In genomic region chr17:32673976-32674375, GRCm38 (mm10) we compare ENCODE assay signal across 44 mouse cellular contexts. TPM values are rescaled to one million over a fixed set of nuclear protein-coding genes. Genes with fewer than 3 reads are reported as not detected.
DNase-seq lines count a peak whose midpoint lies in the region; ATAC-seq and TF ChIP-seq lines count a peak whose summit lies in the region.
"Had no signal": no experiment of that assay in that cellular context is flagged by ENCODE, and none has a peak within 500 bp of the region (broad histone marks: within the 10 kb centered on the region; RNA-seq: fewer than 3 reads in every experiment).

No protein-coding gene starts in this region.

- H3K4me1 ChIP-seq in kidney, postnatal 0 days (replicated peaks; ENCODE audit: insufficient read depth, low read length), result no peaks in the 10 kb centered on the region
- H3K4me1 ChIP-seq in MEL (ENCODE audit: control insufficient read depth in 1 of 2, insufficient read depth in 2 of 2, low read length in 2 of 2), result no peaks in the 10 kb centered on the region
- no peaks in the 10 kb centered on the region for H3K4me1 ChIP-seq in embryonic facial prominence, embryonic 10.5 days
- H3K4me1 ChIP-seq: embryonic facial prominence, embryonic 13.5 days; limb, embryonic 15.5 days; stomach, embryonic 15.5 days had no signal

- H3K4me3 ChIP-seq in kidney, postnatal 0 days (replicated peaks; ENCODE audit: low read depth, low read length), result no peak overlapping the region
- no peak overlapping the region for H3K4me3 ChIP-seq in MEL (ENCODE audit: control insufficient read depth in 1 of 2, insufficient read depth in 1 of 2, low read depth in 2 of 2, low read length in 2 of 2)
- no peak overlapping the region for H3K4me3 ChIP-seq in embryonic facial prominence, embryonic 10.5 days
- H3K4me3 ChIP-seq: embryonic facial prominence, embryonic 13.5 days; erythroblast, embryonic 14.5 days; gastrocnemius, adult 2 months; heart, adult 2 months; hindbrain, embryonic 10.5 days; limb, embryonic 15.5 days; stomach, embryonic 15.5 days had no signal

- H3K9ac ChIP-seq in kidney, postnatal 0 days (ENCODE audit: low read depth, low read length), result no peak overlapping the region
- no peak overlapping the region for H3K9ac ChIP-seq in MEL (ENCODE audit: control insufficient read depth, low read depth, low read length, poor library complexity, severe bottlenecking)
- H3K9ac ChIP-seq: embryonic facial prominence, embryonic 13.5 days; limb, embryonic 15.5 days; liver, embryonic 14.5 days; stomach, embryonic 15.5 days had no signal

- no peaks in the 10 kb centered on the region for H3K27me3 ChIP-seq in kidney, postnatal 0 days (ENCODE audit: insufficient read depth, low read length)
- H3K27me3 ChIP-seq in MEL (ENCODE audit: control insufficient read depth in 1 of 2, insufficient read depth in 2 of 2, low read length in 2 of 2), result peaks cover 0 to 3% of the 10 kb centered on the region in 2 experiments; a peak in 1 of 4 replicates
- no peaks in the 10 kb centered on the region for H3K27me3 ChIP-seq in embryonic facial prominence, embryonic 10.5 days (replicated peaks; ENCODE audit: low read depth, poor library complexity, severe bottlenecking)
- H3K27me3 ChIP-seq: embryonic facial prominence, embryonic 13.5 days; stomach, embryonic 15.5 days had no signal

- no peaks in the 10 kb centered on the region for H3K79me2 ChIP-seq in MEL (ENCODE audit: control insufficient read depth, insufficient read depth, low read length, poor library complexity)

- 59% methylated on average over 7 of the region's 7 CpGs for WGBS in kidney, postnatal 0 days
- 65% methylated on average over 7 of the region's 7 CpGs for WGBS in embryonic facial prominence, embryonic 10.5 days

- no peak for TF ChIP-seq RAD21 in MEL (IDR thresholded peaks at IDR 0.05; ENCODE audit: low read depth, low read length)

- ATAC-seq in kidney, postnatal 0 days (replicated peaks; ENCODE audit: low FRiP score, low read depth), result no peak
- ATAC-seq: activated CD4-positive, CD25-positive, alpha-beta regulatory T cell, adult 4 months; forebrain, embryonic 16.5 days; hindbrain, embryonic 16.5 days; Patski had no signal

- no peaks in the 10 kb centered on the region for H3K9me3 ChIP-seq in kidney, postnatal 0 days (replicated peaks; ENCODE audit: low read length)
- no peaks in the 10 kb centered on the region for H3K9me3 ChIP-seq in MEL (replicated peaks; ENCODE audit: insufficient read depth, low read length)
- H3K9me3 ChIP-seq in embryonic facial prominence, embryonic 10.5 days, result no peaks in the 10 kb centered on the region
- H3K9me3 ChIP-seq: embryonic facial prominence, embryonic 13.5 days; hindbrain, embryonic 10.5 days; limb, embryonic 15.5 days; stomach, embryonic 15.5 days had no signal

- H3K36me3 ChIP-seq in kidney, postnatal 0 days (ENCODE audit: insufficient read depth, low read length), result no peaks in the 10 kb centered on the region
- H3K36me3 ChIP-seq in MEL (ENCODE audit: control insufficient read depth in 1 of 2, insufficient read depth in 2 of 2, low read length in 2 of 2), result no peaks in the 10 kb centered on the region
- no peaks in the 10 kb centered on the region for H3K36me3 ChIP-seq in embryonic facial prominence, embryonic 10.5 days (replicated peaks)
- H3K36me3 ChIP-seq: embryonic facial prominence, embryonic 13.5 days; hindbrain, embryonic 10.5 days; limb, embryonic 15.5 days; stomach, embryonic 15.5 days had no signal

- H3K27ac ChIP-seq in kidney, postnatal 0 days, result no peak overlapping the region
- no peak overlapping the region for H3K27ac ChIP-seq in MEL (ENCODE audit: control insufficient read depth, low read depth, low read length)
- no peak overlapping the region for H3K27ac ChIP-seq in embryonic facial prominence, embryonic 10.5 days (replicated peaks)
- H3K27ac ChIP-seq: embryonic facial prominence, embryonic 13.5 days; gastrocnemius, adult 2 months; heart, adult 2 months; hindbrain, embryonic 10.5 days; limb, embryonic 15.5 days; liver, embryonic 14.5 days; stomach, embryonic 15.5 days had no signal

- no peak for TF ChIP-seq CTCF in kidney, postnatal 0 days (IDR thresholded peaks at IDR 0.05; ENCODE audit: low read depth)
- TF ChIP-seq CTCF in MEL (IDR thresholded peaks at IDR 0.05 in 2 of 3, conservative IDR thresholded peaks at IDR 0.05 in 1 of 3; ENCODE audit: control insufficient read depth in 1 of 3, insufficient read depth in 1 of 3, low read depth in 2 of 3, low read length in 3 of 3, poor library complexity in 1 of 3, severe bottlenecking in 1 of 3), result no peak

- TF ChIP-seq POLR2A in MEL (IDR thresholded peaks at IDR 0.05; ENCODE audit: control insufficient read depth in 1 of 2, insufficient read depth in 1 of 2, low read depth in 1 of 2, low read length in 2 of 2, poor library complexity in 1 of 2), result no peak

- peak; percentile 1 for DNase-seq in kidney, postnatal 0 days (ENCODE audit: low spot score)
- DNase-seq in kidney, postnatal 25 days, result no peak
- DNase-seq in 3T3-L1 (ENCODE audit: low read depth, low spot score) (peak; percentile 27), MEL (ENCODE audit: low read depth, low spot score) (peak; percentile 7)
- peak; percentile 17 for DNase-seq in embryonic facial prominence, embryonic 10.5 days (ENCODE audit: low spot score)
- DNase-seq in cerebellum, adult 9-11 months, result no peak
- no peak for DNase-seq in right cerebral cortex, adult 18-20 months
- no peak for DNase-seq in cerebellum, adult 8-10 months
- DNase-seq: adrenal gland, adult 8-10 months; cerebellum, adult 2 months; gastrocnemius, adult 2 months; gastrocnemius, postnatal 36 days; heart, adult 2 months; heart, postnatal 14 days; kidney, adult 8-10 months; kidney, postnatal 14 days; lung, adult 2 months; lung, postnatal 14 days; retina, postnatal 1 day; right cerebral cortex, postnatal 25 days had no signal

- TF ChIP-seq EP300 in MEL (IDR thresholded peaks at IDR 0.05; ENCODE audit: low read depth in 1 of 2, low read length in 2 of 2), result no peak

- no peak overlapping the region for H3K4me2 ChIP-seq in kidney, postnatal 0 days (ENCODE audit: low read length)
- H3K4me2 ChIP-seq: embryonic facial prominence, embryonic 13.5 days; limb, embryonic 15.5 days; midbrain, embryonic 11.5 days; stomach, embryonic 15.5 days had no signal

TF ChIP-seq in MEL, 35 proteins besides CTCF, POLR2A, EP300 and RAD21:
- TF ChIP-seq CHD1 (IDR thresholded peaks at IDR 0.05; ENCODE audit: low read depth, low read length) (no peak), ETS1 (IDR thresholded peaks at IDR 0.05; ENCODE audit: low read depth, low read length) (no peak), USF2 (IDR thresholded peaks at IDR 0.05; ENCODE audit: borderline replicate concordance in 1 of 2, insufficient read depth in 1 of 2, low read depth in 1 of 2, low read length in 2 of 2) (no peak), UBTF (IDR thresholded peaks at IDR 0.05; ENCODE audit: borderline replicate concordance, insufficient read depth, low read depth, low read length) (no peak), TBP (IDR thresholded peaks at IDR 0.05; ENCODE audit: low read depth, low read length) (no peak), RCOR1 (IDR thresholded peaks at IDR 0.05; ENCODE audit: low read depth, low read length) (no peak), HCFC1 (IDR thresholded peaks at IDR 0.05; ENCODE audit: low read depth, low read length) (no peak), BHLHE40 (IDR thresholded peaks at IDR 0.05; ENCODE audit: borderline replicate concordance, low read depth, low read length) (no peak), ZKSCAN1 (IDR thresholded peaks at IDR 0.05; ENCODE audit: low read depth, low read length) (no peak), MYB (IDR thresholded peaks at IDR 0.05; ENCODE audit: low read depth, low read length) (no peak), TAL1 (IDR thresholded peaks at IDR 0.05; ENCODE audit: low read length) (no peak), ELF1 (IDR thresholded peaks at IDR 0.05; ENCODE audit: low read depth, low read length) (no peak), POLR2AphosphoS5 (IDR thresholded peaks at IDR 0.05; ENCODE audit: borderline replicate concordance, low read depth, low read length) (no peak), MXI1 (IDR thresholded peaks at IDR 0.05; ENCODE audit: low read depth, low read length) (no peak), USF1 (IDR thresholded peaks at IDR 0.05; ENCODE audit: low read depth, low read length) (no peak), NRF1 (IDR thresholded peaks at IDR 0.05; ENCODE audit: insufficient read depth, low read depth, low read length, poor library complexity, severe bottlenecking) (no peak), CHD2 (IDR thresholded peaks at IDR 0.05; ENCODE audit: low read length) (no peak), SMC3 (IDR thresholded peaks at IDR 0.05; ENCODE audit: low read depth, low read length) (no peak)
TF ChIP-seq in MEL: peak in this region for 0.

RNA-seq across cellular contexts. Expression of gene Cyp4f15, which starts 11.5 kb away (rescaled TPM):
- 0.39 and 0.47 TPM in 2 replicates for polyA plus RNA-seq in kidney, postnatal 0 days (2015; fragmentation: Nextera tagmentation; extraction: Ambion mirVana)
- not detected in 2 replicates for total RNA-seq in MEL (2012; rRNA removed)
- not detected for polyA plus RNA-seq in MEL (2012; ENCODE audit: insufficient read depth in 1 of 2, insufficient read length in 2 of 2, low read depth in 1 of 2, low replicate concordance in 2 of 2, missing spikeins in 1 of 2)
- polyA plus RNA-seq in embryonic facial prominence, embryonic 10.5 days (2016; fragmentation: Nextera tagmentation; extraction: Ambion mirVana), result 0.49 and 1.4 TPM in 2 replicates
- total RNA-seq: CH12.LX; gastrocnemius, adult 2 months; gastrocnemius, postnatal 36 days; heart, adult 2 months; heart, postnatal 14 days; megakaryocyte progenitor cell, adult 5-6 weeks had no signal
- polyA plus RNA-seq: activated CD4-positive, CD25-positive, alpha-beta regulatory T cell, adult 4 months; C2C12; erythroblast, embryonic 14.5 days; heart, embryonic 14.5 days; Patski had no signal

RNA-seq across cellular contexts. Expression of gene Cyp4f40, which starts 15.3 kb away (rescaled TPM):
- polyA plus RNA-seq in kidney, postnatal 0 days (2015; fragmentation: Nextera tagmentation; extraction: Ambion mirVana), result 0.05 TPM in 1 of 2 replicates, not detected in the other
- not detected in 2 replicates for total RNA-seq in MEL (2012; rRNA removed)
- polyA plus RNA-seq in MEL (2012; ENCODE audit: insufficient read depth in 1 of 2, insufficient read length in 2 of 2, low read depth in 1 of 2, low replicate concordance in 2 of 2, missing spikeins in 1 of 2), result not detected
- polyA plus RNA-seq in embryonic facial prominence, embryonic 10.5 days (2016; fragmentation: Nextera tagmentation; extraction: Ambion mirVana), result not detected in 2 replicates
- total RNA-seq: adrenal gland, postnatal 4 days; gastrocnemius, adult 2 months; gastrocnemius, postnatal 36 days; heart, adult 2 months; heart, postnatal 14 days; layer of hippocampus, adult 8-10 months; layer of hippocampus, postnatal 25 days; left cerebral cortex, adult 8-10 months; left cerebral cortex, postnatal 36 days; megakaryocyte progenitor cell, adult 5-6 weeks; midbrain, postnatal 0 days had no signal
- polyA plus RNA-seq: activated CD4-positive, CD25-positive, alpha-beta regulatory T cell, adult 4 months; cerebellum, adult 2 months; embryonic facial prominence, embryonic 13.5 days; erythroblast, embryonic 14.5 days; forebrain, embryonic 11.5 days; forebrain, embryonic 16.5 days; heart, adult 2 months; heart, embryonic 14.5 days; hindbrain, embryonic 10.5 days; hindbrain, embryonic 16.5 days; limb, embryonic 15.5 days; liver, embryonic 14.5 days; midbrain, embryonic 11.5 days; neural tube, embryonic 14.5 days; Patski had no signal

RNA-seq across cellular contexts. Expression of gene Cyp4f37, which starts 52.9 kb away (rescaled TPM):
- polyA plus RNA-seq in kidney, postnatal 0 days (2015; fragmentation: Nextera tagmentation; extraction: Ambion mirVana), result not detected in 2 replicates
- not detected in 2 replicates for total RNA-seq in MEL (2012; rRNA removed)
- not detected for polyA plus RNA-seq in MEL (2012; ENCODE audit: insufficient read depth in 1 of 2, insufficient read length in 2 of 2, low read depth in 1 of 2, low replicate concordance in 2 of 2, missing spikeins in 1 of 2)
- not detected in 2 replicates for polyA plus RNA-seq in embryonic facial prominence, embryonic 10.5 days (2016; fragmentation: Nextera tagmentation; extraction: Ambion mirVana)
- total RNA-seq: adrenal gland, adult 8-10 months; adrenal gland, postnatal 4 days; gastrocnemius, adult 2 months; gastrocnemius, postnatal 36 days; heart, adult 2 months; heart, postnatal 14 days; layer of hippocampus, adult 8-10 months; layer of hippocampus, postnatal 25 days; left cerebral cortex, adult 8-10 months; left cerebral cortex, postnatal 36 days; megakaryocyte progenitor cell, adult 5-6 weeks; midbrain, postnatal 0 days had no signal
- polyA plus RNA-seq: activated CD4-positive, CD25-positive, alpha-beta regulatory T cell, adult 4 months; C2C12; cerebellum, adult 2 months; embryonic facial prominence, embryonic 13.5 days; erythroblast, embryonic 14.5 days; forebrain, embryonic 11.5 days; forebrain, embryonic 16.5 days; heart, adult 2 months; heart, embryonic 14.5 days; hindbrain, embryonic 10.5 days; hindbrain, embryonic 16.5 days; intestine, embryonic 14.5 days; limb, embryonic 15.5 days; liver, embryonic 14.5 days; midbrain, embryonic 11.5 days; midbrain, postnatal 0 days; stomach, embryonic 15.5 days had no signal

Comparison
In these comparisons a context has a peak if more than half of its experiments do, and no peak if none do; other contexts are left out.
1. DNase-seq: peak in kidney, postnatal 0 days (single experiment), 3T3-L1 (single experiment), MEL (single experiment) and embryonic facial prominence, embryonic 10.5 days (single experiment); none in kidney, postnatal 25 days (0 of 2), cerebellum, adult 9-11 months (single experiment), right cerebral cortex, adult 18-20 months (single experiment) and cerebellum, adult 8-10 months (single experiment).